Comparison of ENCODE assay signal across 18 mouse cellular contexts in the genomic region with DNA sequence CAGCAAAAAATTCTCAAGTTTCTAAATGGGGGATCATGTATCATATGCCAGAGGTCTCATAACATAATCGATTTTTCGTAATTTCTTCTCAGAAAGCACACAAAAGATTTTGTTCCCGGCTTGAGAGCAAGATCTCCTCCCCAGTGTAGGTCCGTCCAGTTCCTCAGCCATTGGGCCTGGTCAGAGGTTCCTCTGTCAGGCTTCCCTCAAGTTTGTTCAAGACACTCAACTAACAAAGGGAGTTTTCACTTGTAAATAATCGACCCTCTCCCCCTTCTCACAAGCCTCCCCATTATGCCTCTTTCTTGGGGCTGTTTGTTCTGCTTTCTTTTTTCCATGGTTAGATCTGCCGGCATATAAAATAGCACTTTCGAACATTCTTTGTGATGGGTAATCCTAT.
DNase-seq lines count a peak whose midpoint lies in the region; ATAC-seq lines count a peak whose summit lies in the region.
"Had no signal": no experiment of that assay in that cellular context is flagged by ENCODE, and none has a peak within 500 bp of the region (broad histone marks: within the 10 kb centered on the region; RNA-seq: fewer than 3 reads in every experiment).

No protein-coding gene starts in this region.

- DNase-seq in hindbrain, embryonic 10.5 days (ENCODE audit: low spot score), result no peak
- DNase-seq in hindbrain, embryonic 14.5 days (ENCODE audit: low spot score), result no peak
- DNase-seq in neural tube, embryonic 10.5 days (ENCODE audit: extremely low spot score, low spot score), result peak; percentile 33
- peak; percentile 49 for DNase-seq in forebrain, embryonic 14.5 days (ENCODE audit: low spot score)
- DNase-seq in lung, postnatal 4 days, result no peak
- DNase-seq in frontal cortex, postnatal 25 days (ENCODE audit: low spot score in 2 of 2), result no peak
- no peak for DNase-seq in layer of hippocampus, adult 11-12 months (ENCODE audit: low spot score)
- DNase-seq: cerebellum, postnatal 10 days; gastrocnemius, postnatal 25 days; kidney, postnatal 14 days; right cerebral cortex, postnatal 14 days had no signal

- no peak overlapping the region for H3K4me3 ChIP-seq in hindbrain, embryonic 10.5 days
- H3K4me3 ChIP-seq in hindbrain, embryonic 14.5 days (replicated peaks; ENCODE audit: low read length), result no peak overlapping the region
- H3K4me3 ChIP-seq in neural tube, embryonic 15.5 days (replicated peaks), result no peak overlapping the region
- no peak overlapping the region for H3K4me3 ChIP-seq in forebrain, embryonic 14.5 days (ENCODE audit: low read depth, low read length)
- H3K4me3 ChIP-seq: hindbrain, embryonic 15.5 days; limb, embryonic 12.5 days; megakaryocyte, embryonic 14.5 days had no signal

- peaks cover 31% of the 10 kb centered on the region for H3K4me1 ChIP-seq in hindbrain, embryonic 10.5 days (replicated peaks)
- 0 out of 2 replicates have a peak, but pooled peaks cover 8% of the 10 kb centered on the region for H3K4me1 ChIP-seq in hindbrain, embryonic 14.5 days (replicated peaks; ENCODE audit: control insufficient read depth, insufficient read depth, low read length)
- peaks cover 1% of the 10 kb centered on the region; the same call in 1 of the 2 replicates for H3K4me1 ChIP-seq in neural tube, embryonic 15.5 days
- H3K4me1 ChIP-seq in forebrain, embryonic 14.5 days (ENCODE audit: control insufficient read depth, insufficient read depth, low read length), result peaks cover 2% of the 10 kb centered on the region; the same call in 1 of the 2 replicates
- H3K4me1 ChIP-seq: megakaryocyte, embryonic 14.5 days had no signal

- peak overlapping the region; percentile 83 for H3K27ac ChIP-seq in hindbrain, embryonic 10.5 days
- H3K27ac ChIP-seq in hindbrain, embryonic 14.5 days, result no peak overlapping the region
- no peak overlapping the region for H3K27ac ChIP-seq in neural tube, embryonic 15.5 days (replicated peaks)
- no peak overlapping the region for H3K27ac ChIP-seq in forebrain, embryonic 14.5 days (ENCODE audit: low read depth, low read length)
- H3K27ac ChIP-seq: hindbrain, embryonic 15.5 days; limb, embryonic 12.5 days; liver, embryonic 14.5 days had no signal

- no peak for ATAC-seq in hindbrain, embryonic 14.5 days (ENCODE audit: low FRiP score)
- ATAC-seq in neural tube, embryonic 15.5 days (ENCODE audit: low FRiP score), result no peak
- peak; percentile 55; the same call in 1 of the 2 replicates for ATAC-seq in forebrain, embryonic 14.5 days
- ATAC-seq: intestine, embryonic 16.5 days had no signal

- WGBS in hindbrain, embryonic 10.5 days, result 22% methylated on average over 7 of the region's 7 CpGs
- 20% methylated on average over 7 of the region's 7 CpGs for WGBS in hindbrain, embryonic 14.5 days
- 15% methylated on average over 7 of the region's 7 CpGs for whole genome bisulfite sequencing in neural tube, embryonic 15.5 days
- 4% methylated on average over 7 of the region's 7 CpGs for WGBS in forebrain, embryonic 14.5 days

- H3K27me3 ChIP-seq in hindbrain, embryonic 10.5 days (ENCODE audit: insufficient read depth, poor library complexity, severe bottlenecking), result no peaks in the 10 kb centered on the region
- H3K27me3 ChIP-seq in hindbrain, embryonic 14.5 days (ENCODE audit: control insufficient read depth, insufficient read depth, low read length), result no peaks in the 10 kb centered on the region
- H3K27me3 ChIP-seq in neural tube, embryonic 15.5 days (replicated peaks), result no peaks in the 10 kb centered on the region
- no peaks in the 10 kb centered on the region for H3K27me3 ChIP-seq in forebrain, embryonic 14.5 days (replicated peaks; ENCODE audit: control insufficient read depth, insufficient read depth, low read length)
- H3K27me3 ChIP-seq: CH12.LX; hindbrain, embryonic 15.5 days; limb, embryonic 12.5 days; megakaryocyte, embryonic 14.5 days had no signal

- no peaks in the 10 kb centered on the region for H3K9me3 ChIP-seq in hindbrain, embryonic 10.5 days
- H3K9me3 ChIP-seq in hindbrain, embryonic 14.5 days (ENCODE audit: control insufficient read depth, low read length), result no peaks in the 10 kb centered on the region
- no peaks in the 10 kb centered on the region for H3K9me3 ChIP-seq in neural tube, embryonic 15.5 days (replicated peaks)
- H3K9me3 ChIP-seq in forebrain, embryonic 14.5 days (replicated peaks; ENCODE audit: control insufficient read depth, low read length), result no peaks in the 10 kb centered on the region
- H3K9me3 ChIP-seq: hindbrain, embryonic 15.5 days; limb, embryonic 12.5 days; megakaryocyte, embryonic 14.5 days had no signal

- H3K9ac ChIP-seq in hindbrain, embryonic 14.5 days, result no peak overlapping the region
- no peak overlapping the region for H3K9ac ChIP-seq in neural tube, embryonic 15.5 days (replicated peaks)
- H3K9ac ChIP-seq in forebrain, embryonic 14.5 days (ENCODE audit: low read length), result no peak overlapping the region
- H3K9ac ChIP-seq: hindbrain, embryonic 15.5 days; limb, embryonic 12.5 days; liver, embryonic 14.5 days had no signal

- H3K36me3 ChIP-seq in hindbrain, embryonic 10.5 days, result no peaks in the 10 kb centered on the region
- H3K36me3 ChIP-seq in hindbrain, embryonic 14.5 days (replicated peaks; ENCODE audit: control insufficient read depth, insufficient read depth), result no peaks in the 10 kb centered on the region
- no peaks in the 10 kb centered on the region for H3K36me3 ChIP-seq in neural tube, embryonic 15.5 days
- no peaks in the 10 kb centered on the region for H3K36me3 ChIP-seq in forebrain, embryonic 14.5 days (ENCODE audit: control insufficient read depth, insufficient read depth, low read length)
- H3K36me3 ChIP-seq: hindbrain, embryonic 15.5 days; limb, embryonic 12.5 days had no signal

- no peak overlapping the region for H3K4me2 ChIP-seq in hindbrain, embryonic 14.5 days (replicated peaks)
- no peak overlapping the region for H3K4me2 ChIP-seq in neural tube, embryonic 15.5 days
- H3K4me2 ChIP-seq in forebrain, embryonic 14.5 days (ENCODE audit: low read length), result no peak overlapping the region
- H3K4me2 ChIP-seq: hindbrain, embryonic 15.5 days; limb, embryonic 12.5 days had no signal

Comparison
In these comparisons a context has a peak if more than half of its experiments do, and no peak if none do; other contexts are left out.
1. DNase-seq: peak in neural tube, embryonic 10.5 days (single experiment) and forebrain, embryonic 14.5 days (single experiment); none in hindbrain, embryonic 10.5 days (single experiment), hindbrain, embryonic 14.5 days (single experiment), lung, postnatal 4 days (0 of 2), frontal cortex, postnatal 25 days (0 of 2) and layer of hippocampus, adult 11-12 months (single experiment).